Mouse (Mus musculus) heart, embryonic 13.5 days (tissue): ENCODE results near the gene Mprip. TPM values are rescaled to one million over a fixed set of nuclear protein-coding genes. Genes with fewer than 3 reads are reported as not detected.
"Not testable (repeated sequence)": the region's sequence is repeated elsewhere in the genome, so short reads cannot be mapped to it uniquely, and the experiment has no call there.

ENCODE experiments used
- ATAC-seq: fragments of 200-750 bp; cut with Nextera tagmentation; 2 replicates; pipeline ENCODE4 v1.8.0; 2017; ENCODE audit warnings: moderate TSS enrichment; ENCODE audit not compliant: insufficient number of reproducible peaks, low FRiP score, low TSS enrichment; ENCODE audit errors: extremely low read depth
- H3K27ac ChIP-seq: fragments of 300-500 bp; sonication (generic); replicated peaks from 2 replicates; pipeline ENCODE4 v1.5.1; 2015; ENCODE audit warnings: moderate library complexity, mild to moderate bottlenecking, inconsistent platforms
- H3K27me3 ChIP-seq: fragments of 300-500 bp; sonication (generic); replicated peaks from 2 replicates; pipeline ENCODE4 v1.6.1; 2015; ENCODE audit warnings: mild to moderate bottlenecking, inconsistent platforms
- H3K36me3 ChIP-seq: fragments of 300-500 bp; sonication (generic); 2 replicates; pipeline ENCODE4 v1.6.1; 2015; ENCODE audit warnings: mild to moderate bottlenecking, inconsistent platforms
- H3K4me1 ChIP-seq: fragments of 300-500 bp; sonication (generic); 2 replicates; pipeline ENCODE4 v1.6.1; 2015; ENCODE audit warnings: inconsistent platforms
- H3K4me2 ChIP-seq: fragments of 300-500 bp; sonication (generic); 2 replicates; pipeline ENCODE4 v1.6.1; 2015; ENCODE audit warnings: inconsistent platforms, mild to moderate bottlenecking, moderate library complexity
- H3K4me3 ChIP-seq: fragments of 300-500 bp; sonication (generic); 2 replicates; pipeline ENCODE4 v1.5.1; 2015; ENCODE audit warnings: moderate library complexity, mild to moderate bottlenecking, inconsistent platforms
- H3K9ac ChIP-seq: fragments of 300-500 bp; sonication (generic); 2 replicates; pipeline ENCODE4 v1.6.1; 2015; ENCODE audit warnings: inconsistent platforms, mild to moderate bottlenecking, moderate library complexity
- H3K9me3 ChIP-seq: fragments of 300-500 bp; sonication (generic); 2 replicates; pipeline ENCODE4 v1.6.1; 2016; ENCODE audit warnings: inconsistent platforms
- WGBS: fragments of 180-500 bp; shearing (Covaris S2); methylation state at CpG from one replicate; pipeline ENCODE4 v1.1.7; 2015; ENCODE audit warnings: mixed read lengths; 5-methylcytosine and 5-hydroxymethylcytosine counted together
- polyA plus RNA-seq: library from polyadenylated mRNA; unstranded; fragments of >200 nt; fragmentation: Nextera tagmentation; extraction: Ambion mirVana; gene quantifications from 2 replicates; pipeline ENCODE4 v1.2.1, GENCODE M21; 2015

The Mprip gene
- polyA plus RNA-seq, 1 experiment from 2014 or later, result 25.0 TPM

DNA sequence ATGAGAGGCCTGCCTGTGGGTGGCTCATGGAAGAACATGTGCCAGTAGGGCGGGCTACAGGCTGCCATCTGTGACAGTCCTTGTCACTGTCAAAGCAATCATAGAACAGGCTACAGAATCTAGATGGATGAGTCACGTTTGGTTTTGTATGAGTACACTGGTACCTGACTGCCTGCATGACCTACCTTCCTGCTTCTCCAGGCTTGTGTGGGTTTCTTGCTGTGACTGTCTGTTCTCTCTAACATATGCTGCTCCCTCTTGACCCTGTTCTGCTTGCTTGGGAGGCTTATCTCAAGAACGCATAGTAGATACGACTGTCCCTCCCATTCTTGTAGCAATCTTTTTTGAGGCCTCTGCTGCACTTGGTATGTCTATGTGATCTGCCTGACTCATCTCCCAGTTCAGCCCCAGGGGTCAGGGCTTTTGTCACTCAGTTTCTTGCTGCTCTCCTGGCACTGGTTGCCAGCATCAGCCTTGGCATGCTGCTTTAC lies 56.7 kb downstream of the Mprip start:
- Histone ChIP-seq H3K4me1 (peaks cover 69% of the 10 kb centered on the region), H3K9me3 (no peaks in the 10 kb centered on the region), H3K4me2 (no peak overlapping the region), H3K9ac (no peak overlapping the region), H3K27me3 (no peaks in the 10 kb centered on the region), H3K36me3 (no peaks in the 10 kb centered on the region), H3K4me3 (no peak overlapping the region), H3K27ac (no peak overlapping the region)
- WGBS, result 47% methylated on average over 4 of the region's 4 CpGs
- no peak for ATAC-seq

DNA sequence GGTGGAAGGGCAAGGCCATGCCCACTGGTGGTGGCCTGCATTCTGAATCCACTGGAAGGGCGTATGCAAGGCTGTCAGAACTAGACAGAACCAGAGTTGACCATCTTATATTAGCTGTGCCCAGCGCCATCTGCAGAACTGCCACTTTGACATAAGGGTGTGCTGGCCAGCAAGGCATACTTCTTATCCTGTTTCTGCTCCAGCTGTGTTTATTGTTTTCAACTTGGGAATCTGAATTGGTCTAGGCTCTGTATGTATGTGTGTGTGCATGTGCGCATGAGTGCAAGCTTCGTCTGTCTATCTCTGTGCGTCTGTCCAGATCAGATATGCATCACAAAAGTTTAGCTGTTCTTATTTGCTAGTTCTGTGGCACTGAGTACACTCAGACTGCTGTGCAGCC lies 58.1 kb downstream of the Mprip start:
- no peak overlapping the region for H3K4me3 ChIP-seq
- H3K9me3 ChIP-seq, result no peaks in the 10 kb centered on the region
- H3K36me3 ChIP-seq, result no peaks in the 10 kb centered on the region
- no peak for ATAC-seq
- H3K27ac ChIP-seq, result no peak overlapping the region
- WGBS, result 83% methylated on average over 5 of the region's 5 CpGs
- H3K4me1 ChIP-seq, result peaks cover 70% of the 10 kb centered on the region
- H3K4me2 ChIP-seq, result no peak overlapping the region
- H3K9ac ChIP-seq, result no peak overlapping the region
- H3K27me3 ChIP-seq, result no peaks in the 10 kb centered on the region

DNA sequence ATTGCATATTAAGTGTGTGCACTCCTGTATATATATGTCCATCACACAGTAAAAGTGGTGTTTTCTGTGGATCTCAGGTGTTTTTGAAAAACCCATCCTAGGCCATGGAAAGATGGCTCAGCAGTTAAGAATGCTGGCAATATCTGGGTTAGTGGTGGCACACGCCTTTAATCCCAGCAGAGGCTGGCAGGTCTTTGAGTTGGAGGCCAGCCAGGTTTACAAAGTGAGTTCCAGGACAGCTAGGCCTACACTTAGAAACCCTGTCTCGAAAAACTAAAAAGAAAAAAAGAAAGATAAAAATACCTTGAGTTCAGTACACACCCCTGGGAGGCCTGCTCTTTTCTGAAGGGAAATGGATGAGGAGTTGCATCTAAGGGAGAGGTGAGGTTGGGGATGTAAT lies 60.3 kb downstream of the Mprip start:
- Histone ChIP-seq H3K4me3 (no peak overlapping the region), H3K9ac (0 out of 2 replicates have a peak overlapping the region, but pooled peaks have one; percentile 41), H3K27me3 (no peaks in the 10 kb centered on the region), H3K27ac (peak overlapping the region; percentile 5; the same call in 1 of the 2 replicates), H3K4me2 (no peak overlapping the region), H3K36me3 (no peaks in the 10 kb centered on the region), H3K9me3 (no peaks in the 10 kb centered on the region), H3K4me1 (peaks cover 53% of the 10 kb centered on the region)
- no peak for ATAC-seq
- 18% methylated on average over 2 of the region's 2 CpGs for WGBS

DNA sequence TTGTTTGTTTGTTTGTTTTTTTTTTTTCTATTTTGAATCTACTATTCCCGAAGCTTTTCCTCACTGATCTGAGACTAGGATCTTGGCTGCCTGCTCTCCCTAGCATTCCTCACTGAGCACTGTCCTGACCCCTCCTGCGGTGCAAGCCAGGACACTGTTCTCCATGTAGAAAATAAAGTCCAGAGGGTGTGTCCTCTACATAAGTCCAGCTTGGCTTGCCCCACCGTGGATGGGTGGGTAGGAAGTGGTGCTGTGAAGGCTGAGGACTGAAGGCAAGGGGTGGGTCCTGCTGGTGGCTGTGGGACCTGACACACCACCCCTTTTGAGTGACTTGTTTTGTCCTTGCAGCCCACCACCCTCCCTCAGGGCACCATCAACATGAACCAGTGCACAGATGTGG lies 66.1 kb downstream of the Mprip start:
- Histone ChIP-seq H3K27ac (no peak overlapping the region), H3K27me3 (no peaks in the 10 kb centered on the region), H3K4me3 (no peak overlapping the region), H3K4me1 (peaks cover 18% of the 10 kb centered on the region), H3K9ac (no peak overlapping the region), H3K9me3 (no peaks in the 10 kb centered on the region), H3K36me3 (peaks cover 46% of the 10 kb centered on the region), H3K4me2 (no peak overlapping the region)
- no peak for ATAC-seq
- WGBS, result 78% methylated on average over 3 of the region's 3 CpGs

DNA sequence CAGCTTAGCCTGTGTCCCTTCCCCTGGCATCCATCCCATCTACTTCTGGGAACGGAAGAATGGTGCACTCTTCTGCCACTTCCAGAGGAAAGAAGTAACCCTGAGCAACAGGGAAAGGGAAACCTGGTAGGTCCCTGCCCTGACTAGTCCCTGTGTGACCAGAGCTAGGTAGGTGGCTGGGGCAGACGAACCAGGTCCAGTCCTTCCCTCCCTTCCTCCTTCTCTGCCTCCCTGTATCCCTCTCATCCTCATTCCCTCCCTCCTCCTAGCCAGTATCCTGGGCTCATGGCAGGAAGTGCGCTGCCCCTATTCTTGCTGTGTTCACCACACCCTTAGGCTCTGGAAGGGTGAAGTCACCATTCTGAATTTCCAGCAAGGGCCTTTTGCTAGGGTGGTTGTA lies 70.7 kb downstream of the Mprip start:
- H3K9ac ChIP-seq, result no peak overlapping the region
- peaks cover 88% of the 10 kb centered on the region for H3K36me3 ChIP-seq
- H3K4me1 ChIP-seq, result peaks cover 14% of the 10 kb centered on the region
- H3K27ac ChIP-seq, result 0 out of 2 replicates have a peak overlapping the region, but pooled peaks have one; percentile 24
- no peak for ATAC-seq
- H3K27me3 ChIP-seq, result no peaks in the 10 kb centered on the region
- H3K9me3 ChIP-seq, result no peaks in the 10 kb centered on the region
- H3K4me2 ChIP-seq, result no peak overlapping the region
- 71% methylated on average over 3 of the region's 3 CpGs for WGBS
- no peak overlapping the region for H3K4me3 ChIP-seq

DNA sequence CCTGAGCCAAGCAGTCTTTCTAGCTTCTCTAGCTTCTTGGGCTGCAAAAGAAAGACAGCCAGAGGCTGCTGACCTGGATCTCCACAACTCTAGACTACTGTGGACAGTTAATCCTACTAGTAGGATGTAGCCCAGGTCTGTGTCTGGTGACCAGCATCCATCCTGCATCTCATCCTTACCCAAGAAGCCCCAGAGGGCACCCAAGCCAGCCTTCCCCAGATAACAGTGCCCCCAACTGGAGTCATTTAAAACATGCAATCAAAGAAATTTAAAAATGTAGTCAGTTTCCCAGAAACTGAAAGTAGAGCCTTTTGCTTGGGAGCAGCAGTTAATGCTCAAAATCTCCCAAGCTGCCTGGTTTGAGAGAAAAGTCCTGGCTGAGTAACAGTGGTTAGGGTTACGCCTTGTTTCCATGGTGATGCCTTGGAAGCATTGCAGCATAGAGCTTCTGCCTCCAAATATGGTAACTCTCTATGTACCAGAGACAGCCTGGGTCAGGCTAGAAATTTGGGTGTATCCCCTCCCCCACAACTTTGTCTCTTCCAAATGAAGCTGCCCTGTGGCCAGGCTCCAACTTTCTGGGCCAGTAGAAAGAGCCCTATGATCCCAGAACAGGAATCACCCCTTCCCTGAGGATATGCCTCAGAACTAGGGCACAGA lies 71.4 kb downstream of the Mprip start:
- Histone ChIP-seq H3K36me3 (peaks cover 94% of the 10 kb centered on the region), H3K27ac (peak overlapping the region; percentile 24; the same call in 1 of the 2 replicates), H3K27me3 (no peaks in the 10 kb centered on the region), H3K4me2 (no peak overlapping the region), H3K9me3 (no peaks in the 10 kb centered on the region), H3K4me1 (peaks cover 14% of the 10 kb centered on the region), H3K4me3 (no peak overlapping the region), H3K9ac (no peak overlapping the region; the same call in 1 of the 2 replicates)
- ATAC-seq, result no peak
- WGBS, result 67% methylated on average over 1 of the region's 1 CpGs

DNA sequence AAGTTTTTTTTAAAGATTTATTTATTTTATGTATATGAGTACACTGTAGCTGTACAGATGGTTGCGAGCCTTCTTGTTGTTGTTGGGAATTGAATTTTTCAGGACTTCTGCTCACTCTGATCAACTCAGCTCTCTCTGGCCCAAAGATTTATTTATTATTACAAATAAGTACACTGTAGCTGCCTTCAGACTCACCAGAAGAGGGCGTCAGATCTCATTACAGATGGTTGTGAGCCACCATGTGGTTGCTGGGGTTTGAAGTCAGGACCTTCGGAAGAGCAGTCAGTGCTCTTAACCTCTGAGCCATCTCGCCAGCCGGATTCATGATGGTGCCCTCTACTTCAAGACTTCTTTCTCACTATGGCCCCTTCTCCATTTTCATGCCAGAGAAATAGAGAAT lies 72.5 kb downstream of the Mprip start:
- H3K9ac ChIP-seq, H3K4me2 ChIP-seq, H3K27ac ChIP-seq, H3K9me3 ChIP-seq, H3K27me3 ChIP-seq, H3K4me3 ChIP-seq, ATAC-seq: not testable (repeated sequence)
- Histone ChIP-seq H3K4me1 (peaks cover 14% of the 10 kb centered on the region), H3K36me3 (peaks cover 94% of the 10 kb centered on the region)
- WGBS, result 75% methylated on average over 5 of the region's 5 CpGs

DNA sequence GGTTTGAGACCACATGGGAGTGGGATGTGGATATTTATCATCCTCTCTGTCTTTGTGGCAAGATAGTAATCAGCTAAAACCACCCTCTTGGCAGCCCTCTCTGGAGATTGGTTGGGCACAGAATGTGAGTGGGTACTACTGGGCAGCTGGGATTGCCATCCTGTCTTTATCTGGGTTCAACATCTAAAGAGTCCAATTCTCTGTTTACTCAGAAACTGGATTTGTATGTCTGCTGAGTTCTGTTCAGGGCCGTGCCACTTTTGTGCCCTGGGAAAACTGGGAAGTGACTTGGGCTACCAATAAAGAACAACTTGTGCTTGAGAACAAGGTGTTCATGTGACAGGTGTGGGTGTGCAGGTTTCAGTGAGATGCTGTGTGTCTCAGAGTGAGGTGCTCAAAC lies 73.2 kb downstream of the Mprip start:
- no peak for ATAC-seq
- Histone ChIP-seq H3K4me2 (no peak overlapping the region), H3K36me3 (peaks cover 94% of the 10 kb centered on the region), H3K4me3 (no peak overlapping the region), H3K9me3 (no peaks in the 10 kb centered on the region), H3K4me1 (peaks cover 14% of the 10 kb centered on the region), H3K27ac (no peak overlapping the region), H3K27me3 (no peaks in the 10 kb centered on the region), H3K9ac (no peak overlapping the region)
- 89% methylated on average over 1 of the region's 1 CpGs for whole genome bisulfite sequencing

DNA sequence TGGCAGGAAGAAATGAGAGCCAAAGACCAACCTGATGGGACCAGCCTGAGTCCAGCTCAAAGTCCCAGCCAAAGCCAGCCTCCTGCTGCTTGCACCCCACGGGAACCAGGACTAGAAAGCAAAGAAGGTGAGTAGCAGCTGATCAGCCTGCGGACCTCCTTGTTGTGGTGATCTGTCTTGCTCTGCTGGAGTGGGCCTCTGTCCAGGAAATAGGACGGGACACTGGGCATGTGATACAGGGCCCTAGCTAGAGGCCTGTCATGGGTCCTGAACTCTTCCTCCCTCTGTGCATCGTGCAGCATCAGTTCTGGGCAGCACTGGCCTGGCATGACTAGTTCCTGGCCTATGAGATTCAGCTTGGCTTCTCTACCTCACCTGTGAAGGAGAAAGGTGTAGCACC lies 74.8 kb downstream of the Mprip start:
- H3K4me3 ChIP-seq, H3K9me3 ChIP-seq, H3K27me3 ChIP-seq, ATAC-seq, H3K27ac ChIP-seq, H3K9ac ChIP-seq, H3K4me2 ChIP-seq: not testable (repeated sequence)
- H3K4me1 ChIP-seq, result peaks cover 14% of the 10 kb centered on the region
- WGBS, result 80% methylated on average over 4 of the region's 4 CpGs
- H3K36me3 ChIP-seq, result peaks cover 94% of the 10 kb centered on the region

DNA sequence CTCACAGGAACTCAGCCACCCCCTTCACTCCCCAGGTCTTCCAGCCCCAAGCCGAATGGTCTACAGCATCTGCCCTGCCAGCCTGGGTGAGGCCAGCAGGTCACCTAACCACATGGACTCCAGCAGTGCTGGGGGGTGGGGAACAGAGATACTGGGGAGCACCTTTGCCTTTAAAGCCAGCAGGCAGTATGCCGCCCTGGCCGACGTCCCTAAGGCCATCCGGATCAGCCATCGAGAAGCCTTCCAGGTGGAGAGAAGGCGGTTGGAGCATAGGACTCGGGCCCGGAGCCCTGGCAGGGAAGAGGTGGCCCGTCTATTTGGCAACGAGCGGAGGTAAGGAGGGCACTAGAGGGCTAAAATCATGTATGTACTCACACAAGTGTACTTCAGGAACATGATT lies 76.1 kb downstream of the Mprip start:
- Histone ChIP-seq H3K9ac (no peak overlapping the region), H3K27ac (no peak overlapping the region), H3K4me3 (no peak overlapping the region), H3K36me3 (peaks cover 96% of the 10 kb centered on the region), H3K4me1 (peaks cover 8% of the 10 kb centered on the region), H3K27me3 (no peaks in the 10 kb centered on the region), H3K4me2 (no peak overlapping the region), H3K9me3 (no peaks in the 10 kb centered on the region)
- WGBS, result 91% methylated on average over 12 of the region's 12 CpGs
- ATAC-seq, result no peak

DNA sequence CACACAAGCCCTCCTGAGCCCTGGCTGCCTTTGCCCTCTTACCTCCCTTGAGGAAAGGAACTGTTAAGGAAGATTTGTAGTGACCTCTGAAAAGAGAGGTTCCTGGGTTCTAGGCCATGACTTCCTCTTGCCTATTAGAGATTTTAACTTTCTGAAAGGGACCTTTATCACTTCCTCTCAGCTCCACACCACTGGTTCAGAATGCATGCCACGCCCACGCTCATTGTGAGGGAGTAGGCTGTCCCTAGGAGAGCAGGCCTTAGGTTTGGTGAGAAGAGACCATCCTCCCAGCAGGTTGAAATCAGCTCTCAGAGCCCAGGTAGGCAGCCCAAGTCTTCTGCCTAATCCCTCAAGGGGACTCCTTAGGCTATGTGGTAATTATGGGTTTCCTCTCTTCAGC lies 78.9 kb downstream of the Mprip start:
- Histone ChIP-seq H3K9me3 (no peaks in the 10 kb centered on the region), H3K27ac (no peak overlapping the region), H3K4me2 (no peak overlapping the region), H3K36me3 (peaks cover 98% of the 10 kb centered on the region), H3K9ac (no peak overlapping the region), H3K27me3 (no peaks in the 10 kb centered on the region), H3K4me3 (no peak overlapping the region), H3K4me1 (no peaks in the 10 kb centered on the region)
- ATAC-seq, result no peak
- WGBS, result 72% methylated on average over 2 of the region's 2 CpGs

DNA sequence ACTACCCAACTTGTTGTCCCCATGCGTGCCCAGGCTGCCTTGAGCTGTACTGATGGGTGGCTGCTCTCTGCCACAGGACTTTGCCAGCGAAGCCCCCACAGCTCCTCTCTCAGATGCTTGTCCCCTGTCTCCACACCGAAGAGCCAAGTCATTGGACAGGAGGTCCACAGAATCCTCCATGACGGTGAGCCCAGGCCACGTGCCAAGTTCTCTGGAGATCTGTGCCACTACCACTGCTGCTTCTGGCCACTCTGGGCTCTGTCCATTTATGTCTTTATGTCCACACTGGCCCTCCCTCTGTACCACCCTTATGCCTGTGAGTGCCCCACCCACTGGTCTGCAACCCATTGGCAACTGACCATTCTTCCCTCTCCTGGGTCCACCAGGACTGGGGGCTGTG lies 80.8 kb downstream of the Mprip start:
- 89% methylated on average over 5 of the region's 5 CpGs for WGBS
- Histone ChIP-seq H3K36me3 (peaks cover 99% of the 10 kb centered on the region), H3K4me3 (no peak overlapping the region), H3K4me1 (no peaks in the 10 kb centered on the region), H3K9me3 (no peaks in the 10 kb centered on the region), H3K9ac (no peak overlapping the region), H3K27ac (no peak overlapping the region), H3K4me2 (no peak overlapping the region), H3K27me3 (no peaks in the 10 kb centered on the region)
- no peak for ATAC-seq
